In the genomic region with DNA sequence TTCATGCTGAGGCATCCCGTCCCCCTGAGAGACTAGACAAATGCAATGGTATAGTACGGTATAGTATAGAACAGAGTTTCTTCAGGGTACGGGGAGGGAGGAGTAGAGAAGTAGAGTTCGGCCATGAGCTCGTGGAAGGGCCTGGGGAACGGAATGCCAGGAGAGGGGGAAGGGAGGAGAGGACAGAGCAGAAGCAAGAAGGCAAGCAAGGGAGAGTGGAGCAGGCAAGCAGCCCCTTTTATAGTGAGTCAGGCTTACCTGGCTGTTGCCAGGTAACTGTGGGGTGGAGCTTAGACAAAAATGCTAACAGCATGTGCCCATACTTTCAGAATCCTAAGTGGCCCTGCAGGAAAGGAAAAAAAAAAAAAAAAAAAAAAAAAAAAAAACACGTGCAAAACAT, we compare ENCODE assay signal across 11 mouse cellular contexts.
DNase-seq lines count a peak whose midpoint lies in the region; ATAC-seq and TF ChIP-seq lines count a peak whose summit lies in the region.
"Had no signal": no experiment of that assay in that cellular context is flagged by ENCODE, and none has a peak within 500 bp of the region (broad histone marks: within the 10 kb centered on the region; RNA-seq: fewer than 3 reads in every experiment).

No protein-coding gene starts in this region.

- no peak for DNase-seq in midbrain, embryonic 11.5 days (ENCODE audit: low spot score, missing footprints)
- no peak for DNase-seq in right cerebral cortex, adult 2 months (ENCODE audit: low spot score in 2 of 2)
- no peak for DNase-seq in c-Kit-positive CD71-positive TER-119-positive erythroid progenitor cells, embryonic 14.5 days (ENCODE audit: low spot score)
- DNase-seq: right cerebral cortex, postnatal 25 days had no signal

- H3ac ChIP-seq in myocyte (ENCODE audit: control insufficient read depth, insufficient read length), result no peak overlapping the region

- no peaks in the 10 kb centered on the region for H3K79me2 ChIP-seq in myocyte (ENCODE audit: control insufficient read depth, insufficient read depth)

- H3K4me2 ChIP-seq in hindbrain, embryonic 15.5 days, result no peak overlapping the region
- H3K4me2 ChIP-seq in hindbrain, embryonic 12.5 days (replicated peaks), result no peak overlapping the region
- H3K4me2 ChIP-seq in midbrain, embryonic 16.5 days (ENCODE audit: low read length), result no peak overlapping the region
- H3K4me2 ChIP-seq in midbrain, embryonic 11.5 days, result no peak overlapping the region
- peak overlapping the region; percentile 52 for H3K4me2 ChIP-seq in kidney, embryonic 15.5 days
- H3K4me2 ChIP-seq in myocyte (ENCODE audit: low read depth), result peak overlapping the region; percentile 95
- H3K4me2 ChIP-seq: liver, embryonic 15.5 days had no signal

- peak; percentile 45; the same call in 1 of the 2 replicates for ATAC-seq in hindbrain, embryonic 15.5 days (ENCODE audit: low FRiP score, low read depth)
- ATAC-seq in hindbrain, embryonic 12.5 days (ENCODE audit: low FRiP score), result no peak
- peak; percentile 54; the same call in 1 of the 2 replicates for ATAC-seq in midbrain, embryonic 16.5 days
- ATAC-seq in midbrain, embryonic 11.5 days (ENCODE audit: low FRiP score), result no peak
- ATAC-seq in kidney, embryonic 15.5 days (replicated peaks; ENCODE audit: low FRiP score), result peak; percentile 30; the same call in 1 of the 2 replicates
- ATAC-seq: CD4-positive, CD25-positive, alpha-beta regulatory T cell, adult 4 months had no signal

- no peak overlapping the region for H3K9ac ChIP-seq in hindbrain, embryonic 15.5 days
- no peak overlapping the region for H3K9ac ChIP-seq in hindbrain, embryonic 12.5 days
- H3K9ac ChIP-seq in midbrain, embryonic 16.5 days (ENCODE audit: low read depth, low read length), result no peak overlapping the region
- no peak overlapping the region for H3K9ac ChIP-seq in midbrain, embryonic 11.5 days (ENCODE audit: low read length)
- no peak overlapping the region for H3K9ac ChIP-seq in kidney, embryonic 15.5 days
- H3K9ac ChIP-seq: liver, embryonic 15.5 days had no signal

- H3K27me3 ChIP-seq in hindbrain, embryonic 15.5 days, result no peaks in the 10 kb centered on the region
- H3K27me3 ChIP-seq in hindbrain, embryonic 12.5 days, result no peaks in the 10 kb centered on the region; the same call in 1 of the 2 replicates
- H3K27me3 ChIP-seq in midbrain, embryonic 16.5 days (ENCODE audit: control insufficient read depth, insufficient read depth, low read depth, low read length), result no peaks in the 10 kb centered on the region
- H3K27me3 ChIP-seq in midbrain, embryonic 11.5 days (ENCODE audit: control insufficient read depth, insufficient read depth, low read length), result no peaks in the 10 kb centered on the region
- no peaks in the 10 kb centered on the region for H3K27me3 ChIP-seq in kidney, embryonic 15.5 days
- no peaks in the 10 kb centered on the region for H3K27me3 ChIP-seq in myocyte (ENCODE audit: control insufficient read depth, insufficient read depth, insufficient read length)
- H3K27me3 ChIP-seq: liver, embryonic 15.5 days had no signal

- no peaks in the 10 kb centered on the region; the same call in 1 of the 2 replicates for H3K4me1 ChIP-seq in hindbrain, embryonic 15.5 days (replicated peaks)
- peaks cover 12% of the 10 kb centered on the region for H3K4me1 ChIP-seq in hindbrain, embryonic 12.5 days
- peaks cover 4% of the 10 kb centered on the region for H3K4me1 ChIP-seq in midbrain, embryonic 16.5 days (ENCODE audit: control insufficient read depth, insufficient read depth, low read length)
- no peaks in the 10 kb centered on the region for H3K4me1 ChIP-seq in midbrain, embryonic 11.5 days (ENCODE audit: control insufficient read depth, insufficient read depth, low read length)
- H3K4me1 ChIP-seq in kidney, embryonic 15.5 days, result peaks cover 16% of the 10 kb centered on the region
- H3K4me1 ChIP-seq: liver, embryonic 15.5 days had no signal

- no peaks in the 10 kb centered on the region for H3K36me3 ChIP-seq in hindbrain, embryonic 15.5 days
- H3K36me3 ChIP-seq in hindbrain, embryonic 12.5 days, result no peaks in the 10 kb centered on the region
- H3K36me3 ChIP-seq in midbrain, embryonic 16.5 days (ENCODE audit: control insufficient read depth, insufficient read depth, low read length), result no peaks in the 10 kb centered on the region
- no peaks in the 10 kb centered on the region for H3K36me3 ChIP-seq in midbrain, embryonic 11.5 days (ENCODE audit: control insufficient read depth, insufficient read depth, low read length)
- no peaks in the 10 kb centered on the region for H3K36me3 ChIP-seq in kidney, embryonic 15.5 days
- H3K36me3 ChIP-seq in myocyte (ENCODE audit: control insufficient read depth, insufficient read depth), result no peaks in the 10 kb centered on the region
- H3K36me3 ChIP-seq: liver, embryonic 15.5 days had no signal

- WGBS in hindbrain, embryonic 15.5 days, result 59% methylated on average over 7 of the region's 7 CpGs
- 62% methylated on average over 7 of the region's 7 CpGs for WGBS in hindbrain, embryonic 12.5 days
- WGBS in midbrain, embryonic 16.5 days, result 65% methylated on average over 6 of the region's 7 CpGs
- WGBS in midbrain, embryonic 11.5 days, result 60% methylated on average over 7 of the region's 7 CpGs
- 61% methylated on average over 7 of the region's 7 CpGs for WGBS in kidney, embryonic 15.5 days

- H3K27ac ChIP-seq in hindbrain, embryonic 15.5 days (replicated peaks), result no peak overlapping the region
- no peak overlapping the region for H3K27ac ChIP-seq in hindbrain, embryonic 12.5 days
- no peak overlapping the region for H3K27ac ChIP-seq in midbrain, embryonic 16.5 days (ENCODE audit: low read length)
- H3K27ac ChIP-seq in midbrain, embryonic 11.5 days (ENCODE audit: low read depth, low read length), result no peak overlapping the region
- peak overlapping the region; percentile 90; the same call in 1 of the 2 replicates for H3K27ac ChIP-seq in kidney, embryonic 15.5 days
- H3K27ac ChIP-seq: liver, embryonic 15.5 days had no signal

- no peak for TF ChIP-seq POLR2A in myocyte (IDR thresholded peaks at IDR 0.05; ENCODE audit: insufficient read length, low read depth)

- no peak overlapping the region for H3K4me3 ChIP-seq in hindbrain, embryonic 15.5 days
- no peak overlapping the region for H3K4me3 ChIP-seq in hindbrain, embryonic 12.5 days
- H3K4me3 ChIP-seq in midbrain, embryonic 16.5 days (ENCODE audit: low read depth, low read length), result no peak overlapping the region
- no peak overlapping the region for H3K4me3 ChIP-seq in midbrain, embryonic 11.5 days (ENCODE audit: low read depth, low read length)
- H3K4me3 ChIP-seq in kidney, embryonic 15.5 days (replicated peaks), result no peak overlapping the region
- H3K4me3 ChIP-seq in myocyte, result peak overlapping the region; percentile 4
- H3K4me3 ChIP-seq: liver, embryonic 15.5 days had no signal

- H3K9me3 ChIP-seq in hindbrain, embryonic 15.5 days, result no peaks in the 10 kb centered on the region
- no peaks in the 10 kb centered on the region for H3K9me3 ChIP-seq in hindbrain, embryonic 12.5 days (replicated peaks)
- no peaks in the 10 kb centered on the region for H3K9me3 ChIP-seq in midbrain, embryonic 16.5 days (replicated peaks; ENCODE audit: control insufficient read depth, low read length, poor library complexity, severe bottlenecking)
- H3K9me3 ChIP-seq in midbrain, embryonic 11.5 days (ENCODE audit: control insufficient read depth, low read length), result no peaks in the 10 kb centered on the region
- no peaks in the 10 kb centered on the region for H3K9me3 ChIP-seq in kidney, embryonic 15.5 days (replicated peaks)
- H3K9me3 ChIP-seq: liver, embryonic 15.5 days had no signal

TF ChIP-seq in myocyte, 11 proteins besides CTCF, POLR2A, EP300 and RAD21:
- no peak for TF ChIP-seq MAX (IDR thresholded peaks at IDR 0.05; ENCODE audit: low read depth)
- TF ChIP-seq TCF3 (IDR thresholded peaks at IDR 0.05; ENCODE audit: insufficient read length, low read depth), result no peak
- no peak for TF ChIP-seq REST (IDR thresholded peaks at IDR 0.05; ENCODE audit: insufficient read depth, insufficient read length)
- TF ChIP-seq TCF12 (IDR thresholded peaks at IDR 0.05; ENCODE audit: insufficient read depth, poor library complexity, severe bottlenecking), result no peak
- no peak for TF ChIP-seq POLR2AphosphoS2 (IDR thresholded peaks at IDR 0.05; ENCODE audit: insufficient read length, low read depth)
- no peak for TF ChIP-seq CEBPB (IDR thresholded peaks at IDR 0.05; ENCODE audit: insufficient read depth, poor library complexity, severe bottlenecking)
- TF ChIP-seq E2F4 (IDR thresholded peaks at IDR 0.05; ENCODE audit: insufficient read depth), result no peak
- no peak for TF ChIP-seq SRF (IDR thresholded peaks at IDR 0.05; ENCODE audit: control insufficient read depth, insufficient read length, low read depth)
- TF ChIP-seq USF1 (IDR thresholded peaks at IDR 0.05; ENCODE audit: low read depth), result no peak
- no peak for TF ChIP-seq MYOD1 (IDR thresholded peaks at IDR 0.05; ENCODE audit: control insufficient read depth in 1 of 3, insufficient read length in 2 of 3, low read depth in 2 of 3)
- no peak for TF ChIP-seq MYOG (IDR thresholded peaks at IDR 0.05; ENCODE audit: control insufficient read depth in 1 of 3, insufficient read depth in 1 of 3, insufficient read length in 2 of 3, low read depth in 2 of 3)
TF ChIP-seq in myocyte: peak in this region for 0.

Comparison
In these comparisons a context has a peak if more than half of its experiments do, and no peak if none do; other contexts are left out.
1. ATAC-seq: peak in hindbrain, embryonic 15.5 days (single experiment), midbrain, embryonic 16.5 days (single experiment) and kidney, embryonic 15.5 days (single experiment); none in hindbrain, embryonic 12.5 days (single experiment) and midbrain, embryonic 11.5 days (single experiment).
2. H3K4me2 ChIP-seq: peak in kidney, embryonic 15.5 days (single experiment) and myocyte (single experiment); none in hindbrain, embryonic 15.5 days (single experiment), hindbrain, embryonic 12.5 days (single experiment), midbrain, embryonic 16.5 days (single experiment) and midbrain, embryonic 11.5 days (single experiment).